Mouse (Mus musculus) stomach, embryonic 14.5 days (tissue): ENCODE results near the gene Tbxas1. TPM values are rescaled to one million over a fixed set of nuclear protein-coding genes. Genes with fewer than 3 reads are reported as not detected.

ENCODE experiments used
- ATAC-seq: fragments of 200-750 bp; cut with Nextera tagmentation; 2 replicates; pipeline ENCODE4 v1.8.0; 2017; ENCODE audit warnings: low read depth, moderate TSS enrichment; ENCODE audit not compliant: insufficient number of reproducible peaks, insufficient read depth, low FRiP score
- H3K27ac ChIP-seq: fragments of 300-500 bp; sonication (generic); 2 replicates; pipeline ENCODE4 v1.5.1; 2014; ENCODE audit warnings: mild to moderate bottlenecking, low read length, moderate library complexity, mixed read lengths
- H3K27me3 ChIP-seq: fragments of 300-500 bp; sonication (generic); 2 replicates; pipeline ENCODE4 v1.6.1; 2014; ENCODE audit warnings: low read length, control low read depth, mixed read lengths; ENCODE audit not compliant: control insufficient read depth, insufficient read depth
- H3K36me3 ChIP-seq: fragments of 300-500 bp; sonication (generic); 2 replicates; pipeline ENCODE4 v1.6.1; 2014; ENCODE audit warnings: mild to moderate bottlenecking, control low read depth, low read length, moderate library complexity, mixed read lengths; ENCODE audit not compliant: control insufficient read depth, insufficient read depth
- H3K4me1 ChIP-seq: fragments of 300-500 bp; sonication (generic); 2 replicates; pipeline ENCODE4 v1.6.1; 2014; ENCODE audit warnings: low read length, control low read depth, mixed read lengths; ENCODE audit not compliant: control insufficient read depth, insufficient read depth
- H3K4me2 ChIP-seq: fragments of 300-500 bp; sonication (generic); replicated peaks from 2 replicates; pipeline ENCODE4 v1.6.1; 2014; ENCODE audit warnings: low read depth, low read length, control low read depth
- H3K4me3 ChIP-seq: fragments of 300-500 bp; sonication (generic); 2 replicates; pipeline ENCODE4 v1.5.1; 2014; ENCODE audit warnings: low read depth, low read length, control low read depth
- H3K9ac ChIP-seq: fragments of 300-500 bp; sonication (generic); replicated peaks from 2 replicates; pipeline ENCODE4 v1.6.1; 2014; ENCODE audit warnings: low read depth, mild to moderate bottlenecking, control low read depth, low read length, moderate library complexity, mixed read lengths
- H3K9me3 ChIP-seq: fragments of 300-500 bp; sonication (generic); 2 replicates; pipeline ENCODE4 v1.6.1; 2016; ENCODE audit warnings: low read depth, low read length, control low read depth; ENCODE audit not compliant: control insufficient read depth
- WGBS: fragments of 180-500 bp; shearing (Covaris S2); extraction: QIAGEN DNeasy Blood & Tissue Kit; methylation state at CpG from one replicate; pipeline ENCODE4 v1.1.7; 2014; 5-methylcytosine and 5-hydroxymethylcytosine counted together
- polyA plus RNA-seq: library from polyadenylated mRNA; unstranded; fragments of >200 nt; fragmentation: Nextera tagmentation; extraction: Ambion mirVana; gene quantifications from 2 replicates; pipeline ENCODE4 v1.2.1, GENCODE M21; 2014

The Tbxas1 gene
- polyA plus RNA-seq, 1 experiment from 2014 or later: 3.3 TPM

GRCm38 (mm10) chr6:38846330-38847195, 28.6 kb upstream of the Tbxas1 start:
- Histone ChIP-seq H3K9me3 (no peaks in the 10 kb centered on the region), H3K27me3 (no peaks in the 10 kb centered on the region), H3K4me3 (no peak overlapping the region), H3K9ac (no peak overlapping the region), H3K36me3 (no peaks in the 10 kb centered on the region), H3K4me2 (no peak overlapping the region), H3K27ac (no peak overlapping the region; the same call in 1 of the 2 replicates), H3K4me1 (peaks cover 41% of the 10 kb centered on the region)
- no peak for ATAC-seq
- WGBS: 57% methylated on average over 6 of the region's 6 CpGs

GRCm38 (mm10) chr6:38847447-38847846, 27.8 kb upstream of the Tbxas1 start:
- Histone ChIP-seq H3K27me3 (no peaks in the 10 kb centered on the region), H3K9me3 (no peaks in the 10 kb centered on the region), H3K4me3 (no peak overlapping the region), H3K27ac (peak overlapping the region; percentile 27; the same call in 1 of the 2 replicates), H3K9ac (no peak overlapping the region), H3K36me3 (no peaks in the 10 kb centered on the region), H3K4me2 (no peak overlapping the region), H3K4me1 (peaks cover 41% of the 10 kb centered on the region)
- no peak for ATAC-seq
- 52% methylated on average over 1 of the region's 1 CpGs for WGBS

DNA sequence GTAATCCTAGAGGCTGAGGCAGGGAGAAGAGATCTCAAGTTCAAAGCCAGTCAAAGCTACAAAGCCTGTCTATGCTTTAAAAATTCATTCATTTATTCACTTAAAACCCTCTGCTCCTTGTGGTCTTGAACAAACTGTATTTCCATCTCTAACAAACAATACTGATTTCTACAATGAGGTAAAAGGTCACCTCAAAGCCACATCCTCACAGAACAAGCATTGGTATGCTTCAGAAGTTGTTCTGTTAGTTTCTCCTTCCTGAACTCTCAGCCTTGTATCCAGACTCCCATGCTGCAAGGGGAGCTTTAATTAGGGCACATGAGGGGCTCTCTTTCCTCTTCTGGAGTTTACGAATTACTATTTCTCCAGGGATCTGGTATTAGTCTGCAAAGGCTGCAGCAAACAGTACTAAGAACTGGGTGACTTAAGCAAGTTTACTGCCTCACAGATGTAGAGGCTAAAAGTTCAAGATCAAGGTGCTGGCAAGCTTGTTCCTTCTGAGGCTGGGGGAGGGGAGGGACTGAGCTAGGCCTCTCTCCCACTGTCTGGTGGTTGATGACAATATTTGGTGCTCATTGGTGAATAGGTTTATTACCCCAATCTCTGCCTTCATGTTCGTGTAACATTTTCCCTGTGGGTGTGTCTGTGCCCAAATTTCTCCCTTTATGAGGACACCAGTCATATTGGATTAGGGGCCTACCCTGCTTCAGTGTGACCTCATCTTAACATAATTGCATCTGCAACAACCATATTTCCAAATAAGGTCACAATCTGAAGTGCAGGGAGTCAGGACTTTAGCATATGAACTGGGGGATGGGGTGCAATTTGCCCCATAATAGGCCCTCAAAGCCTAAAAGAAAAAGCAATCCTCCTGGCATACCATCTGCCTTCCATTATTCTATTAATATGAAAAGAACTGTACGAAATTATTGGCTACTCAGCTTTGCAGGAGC, 27.0 kb upstream of the Tbxas1 start:
- Histone ChIP-seq H3K27ac (no peak overlapping the region; the same call in 1 of the 2 replicates), H3K36me3 (no peaks in the 10 kb centered on the region), H3K4me3 (no peak overlapping the region), H3K9me3 (no peaks in the 10 kb centered on the region), H3K4me1 (peaks cover 41% of the 10 kb centered on the region), H3K27me3 (no peaks in the 10 kb centered on the region), H3K9ac (no peak overlapping the region), H3K4me2 (no peak overlapping the region)
- WGBS: 50% methylated on average over 3 of the region's 3 CpGs
- ATAC-seq: no peak

DNA sequence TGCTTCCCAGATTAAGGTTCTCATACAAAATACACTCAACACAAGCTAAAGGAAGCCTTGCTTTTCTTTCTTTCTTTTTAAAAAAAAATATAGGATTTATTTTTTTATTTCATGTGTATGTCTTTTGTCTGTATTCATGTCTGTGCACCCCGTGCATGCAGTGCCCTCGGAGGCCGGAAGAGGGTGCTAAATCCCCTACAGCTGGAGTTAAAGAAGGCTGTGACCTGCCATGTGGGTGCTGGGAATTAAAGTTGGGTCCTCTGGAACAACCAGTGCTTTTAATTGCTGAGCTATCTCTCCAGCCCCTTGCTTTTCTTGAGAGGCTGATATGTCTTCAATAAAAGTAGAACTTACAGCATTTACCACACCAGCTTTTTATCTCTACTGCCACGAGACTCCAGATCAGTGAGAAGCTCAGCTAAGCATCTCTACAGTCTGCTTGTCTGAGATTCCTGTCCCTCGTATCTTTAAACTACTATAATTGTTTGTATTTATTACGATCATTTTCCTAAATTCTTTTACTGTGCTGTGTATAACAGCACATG, 24.4 kb upstream of the Tbxas1 start:
- no peak for ATAC-seq
- Histone ChIP-seq H3K27ac (no peak overlapping the region), H3K4me3 (no peak overlapping the region), H3K36me3 (no peaks in the 10 kb centered on the region), H3K9ac (no peak overlapping the region), H3K4me1 (peaks cover 42% of the 10 kb centered on the region), H3K4me2 (no peak overlapping the region), H3K9me3 (no peaks in the 10 kb centered on the region), H3K27me3 (no peaks in the 10 kb centered on the region)
- WGBS: 93% methylated on average over 6 of the region's 6 CpGs

DNA sequence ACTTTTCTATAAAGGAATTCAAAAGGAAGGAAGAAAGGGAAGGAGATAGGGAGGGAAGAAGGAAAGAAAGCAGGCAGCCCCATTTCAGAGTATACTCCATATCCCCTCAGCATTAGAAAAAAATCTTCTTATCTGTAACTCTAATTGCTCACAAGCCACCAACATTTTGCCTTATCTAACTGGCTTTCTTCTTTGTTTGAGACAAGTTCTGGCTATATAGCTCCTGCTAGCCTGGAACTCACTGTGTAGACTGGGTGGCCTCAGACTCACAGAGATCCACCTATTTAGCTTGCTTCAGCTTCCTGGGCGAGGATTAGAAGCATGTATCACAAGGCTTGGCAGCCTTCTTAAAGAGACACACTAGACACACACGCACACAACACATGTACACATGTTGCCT, 23.5 kb upstream of the Tbxas1 start:
- Histone ChIP-seq H3K9ac (no peak overlapping the region), H3K4me2 (no peak overlapping the region), H3K4me3 (no peak overlapping the region), H3K36me3 (no peaks in the 10 kb centered on the region), H3K27me3 (no peaks in the 10 kb centered on the region), H3K27ac (no peak overlapping the region), H3K9me3 (no peaks in the 10 kb centered on the region), H3K4me1 (peaks cover 33% of the 10 kb centered on the region)
- no peak for ATAC-seq
- 74% methylated on average over 2 of the region's 2 CpGs for WGBS

- no peak for ATAC-seq
- H3K27ac ChIP-seq: no peak overlapping the region
- H3K4me3 ChIP-seq: no peak overlapping the region
- WGBS: 72% methylated on average over 5 of the region's 5 CpGs
- no peak overlapping the region for H3K9ac ChIP-seq
- H3K4me2 ChIP-seq: no peak overlapping the region
- H3K9me3 ChIP-seq: no peaks in the 10 kb centered on the region
- peaks cover 14% of the 10 kb centered on the region for H3K4me1 ChIP-seq
- H3K27me3 ChIP-seq: no peaks in the 10 kb centered on the region
- H3K36me3 ChIP-seq: no peaks in the 10 kb centered on the region
Measured at GRCm38 (mm10) chr6:38853561-38853992, 21.6 kb upstream of the Tbxas1 start.

DNA sequence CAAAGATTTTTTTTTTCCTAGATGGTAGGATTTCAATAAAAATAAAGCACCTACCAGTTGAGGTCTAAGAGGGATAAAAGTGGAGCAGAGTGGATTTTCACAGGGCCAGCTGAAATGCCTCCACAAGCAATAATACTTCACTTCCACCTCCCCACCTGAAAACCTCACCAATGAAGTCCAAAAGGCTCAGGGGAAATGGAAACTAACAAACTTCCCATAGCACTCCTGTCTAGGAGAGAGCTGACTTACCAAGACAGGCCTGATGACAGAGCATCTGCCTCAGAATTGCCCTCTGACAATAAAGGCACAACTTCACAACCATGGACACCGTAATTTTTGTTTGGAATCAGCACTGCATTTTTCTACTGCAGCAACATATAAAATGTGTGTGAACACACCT, 15.4 kb upstream of the Tbxas1 start:
- no peak for ATAC-seq
- no peak overlapping the region for H3K4me3 ChIP-seq
- WGBS: 91% methylated on average over 1 of the region's 1 CpGs

GRCm38 (mm10) chr6:38860301-38860700, 14.9 kb upstream of the Tbxas1 start:
- H3K4me2 ChIP-seq: no peak overlapping the region
- no peaks in the 10 kb centered on the region for H3K27me3 ChIP-seq
- ATAC-seq: no peak
- 0 out of 2 replicates have a peak, but pooled peaks cover 5% of the 10 kb centered on the region for H3K4me1 ChIP-seq
- H3K27ac ChIP-seq: no peak overlapping the region
- WGBS: 94% methylated on average over 2 of the region's 2 CpGs
- no peak overlapping the region for H3K4me3 ChIP-seq
- no peaks in the 10 kb centered on the region for H3K36me3 ChIP-seq
- H3K9ac ChIP-seq: no peak overlapping the region
- no peaks in the 10 kb centered on the region for H3K9me3 ChIP-seq

More for the DNA sequence above, 15.4 kb upstream of the Tbxas1 start:
- no peak overlapping the region for H3K27ac ChIP-seq
- H3K4me1 ChIP-seq: 0 out of 2 replicates have a peak, but pooled peaks cover 4% of the 10 kb centered on the region
- H3K27me3 ChIP-seq: no peaks in the 10 kb centered on the region
- no peak overlapping the region for H3K9ac ChIP-seq
- H3K4me2 ChIP-seq: no peak overlapping the region
- H3K9me3 ChIP-seq: no peaks in the 10 kb centered on the region
- no peaks in the 10 kb centered on the region for H3K36me3 ChIP-seq
